Mouse (Mus musculus) ES-E14 (cell line): ENCODE data around the gene Sh3pxd2a.

Experiments
- MAFK ChIP-seq: IDR thresholded peaks from 2 replicates; pipeline ENCODE4 v1.6.1; 2014; ENCODE audit warnings: mild to moderate bottlenecking, low read depth, low read length, inconsistent platforms; ENCODE audit not compliant: insufficient read depth
- ZC3H11A ChIP-seq: IDR thresholded peaks from 2 replicates; pipeline ENCODE4 v1.6.1; 2012; ENCODE audit warnings: low read depth, mild to moderate bottlenecking, inconsistent platforms, low read length, borderline replicate concordance
- ZNF384 ChIP-seq: IDR thresholded peaks from 2 replicates; pipeline ENCODE4 v1.6.1; 2012; ENCODE audit warnings: low read depth, low read length, inconsistent platforms

GRCm38 (mm10) chr19:47303128-47303527, 161.1 kb downstream of the Sh3pxd2a start:
- TF ChIP-seq ZNF384 (no peak), ZC3H11A (no peak), MAFK (no peak)
